Mouse (Mus musculus) hindlimb bud, embryonic 11.5 days (tissue): ENCODE results near the gene Olfr646.

ENCODE experiments used
- DNase-seq: peaks from one replicate; pipeline ENCODE4 v3.0.0-alpha.2; 2012; ENCODE audit warnings: low read depth, low spot score; ENCODE audit errors: extremely low spot score

Gene Olfr646

DNA sequence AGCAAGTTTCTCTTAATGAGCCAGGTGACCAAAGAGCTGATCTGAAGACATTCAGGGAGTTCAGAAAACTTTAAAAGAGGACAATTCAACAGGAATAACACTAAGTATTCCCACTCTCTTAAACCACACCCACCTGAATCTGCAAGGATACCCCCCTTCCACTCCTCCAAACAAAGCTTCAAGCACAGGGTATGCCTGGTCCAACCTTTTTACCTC lies at the start of gene Olfr646:
TSS of gene Olfr646 (plus strand) at position 117 of the 216 bp plus-strand sequence.
- DNase-seq = no peak

DNA sequence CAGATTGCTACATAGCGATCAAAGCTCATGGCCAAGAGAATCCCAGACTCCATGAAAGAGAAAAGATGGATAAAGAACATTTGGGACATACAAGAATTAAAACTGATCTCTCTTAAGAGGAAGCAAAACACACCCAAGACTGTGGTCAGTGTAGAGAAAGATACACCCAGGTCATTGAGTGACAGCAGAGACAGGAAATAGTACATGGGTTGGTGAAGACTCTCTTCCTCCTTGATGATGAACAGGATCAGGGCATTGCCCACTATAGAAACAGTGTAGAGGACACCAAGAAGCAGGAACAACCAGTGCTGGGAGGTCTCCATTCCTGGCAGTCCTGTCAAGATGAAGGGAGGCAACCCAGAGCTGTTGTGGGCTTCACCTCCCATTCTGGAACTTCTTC lies 45.5 kb upstream of the Olfr646 start:
- no peak for DNase-seq

DNA sequence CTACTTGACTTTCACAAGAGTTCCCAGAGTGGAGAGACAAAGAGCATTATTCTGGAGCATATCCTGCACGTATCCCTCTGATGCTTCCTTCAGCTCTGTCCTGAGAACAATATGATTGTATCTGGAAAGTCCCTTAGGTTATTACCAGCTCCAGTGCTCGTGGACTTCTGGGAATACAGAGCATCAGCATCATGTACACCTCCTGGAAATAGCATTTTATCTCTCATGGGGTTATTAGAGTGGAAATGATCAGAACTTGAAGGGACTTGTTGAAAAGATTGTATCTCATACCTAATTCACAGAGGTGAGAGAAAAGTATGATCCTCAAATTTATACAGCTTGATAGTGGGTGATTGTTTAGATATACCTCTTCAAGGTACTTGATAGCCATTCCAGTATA lies 43.3 kb upstream of the Olfr646 start, which contains the start of gene 4930516K23Rik:
TSS of gene 4930516K23Rik (minus strand) at position 101 of the 400 bp plus-strand sequence.
- no peak for DNase-seq

DNA sequence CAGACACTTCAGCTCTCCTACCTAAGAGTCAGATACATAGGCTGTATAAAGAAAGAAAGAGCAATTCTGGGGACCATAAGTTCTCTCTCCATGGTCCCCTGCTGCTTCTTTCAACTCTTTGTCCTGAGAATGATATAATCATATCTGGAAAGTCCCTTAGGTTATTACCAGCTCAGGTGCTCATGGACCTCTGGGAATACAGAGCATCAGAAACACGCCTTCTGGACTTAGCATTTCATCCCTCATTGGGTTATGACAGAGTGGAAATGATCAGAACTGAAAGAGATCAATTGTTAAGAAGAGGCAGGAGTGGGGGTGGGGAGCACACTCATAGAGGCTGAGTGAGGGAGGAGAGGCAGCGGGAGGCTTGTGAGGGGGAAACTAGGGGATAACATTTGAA lies 32.9 kb upstream of the Olfr646 start, which contains the start of gene Olfr644:
TSS of gene Olfr644 (minus strand) at position 101 of the 400 bp plus-strand sequence.
- DNase-seq = no peak

DNA sequence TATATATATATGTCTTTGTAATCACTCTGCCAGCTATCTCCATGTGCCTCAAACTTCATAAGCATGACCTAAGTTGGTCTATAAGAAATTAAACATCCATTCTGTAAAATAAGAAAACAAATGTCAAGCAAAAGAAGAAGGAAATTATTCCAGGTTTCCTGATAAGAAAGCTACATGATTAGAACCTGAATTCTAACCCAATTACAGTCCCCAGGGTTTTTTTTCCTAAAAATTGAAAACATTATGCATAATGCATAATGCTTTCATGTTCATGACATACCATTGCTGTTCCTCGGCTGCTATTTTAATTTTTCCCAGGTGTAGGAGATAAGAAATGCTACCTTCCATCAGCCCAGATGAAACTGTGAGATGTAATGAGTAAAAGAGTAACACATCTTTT lies 19.3 kb upstream of the Olfr646 start, which contains the start of gene Olfr645:
TSS of gene Olfr645 (minus strand) at position 101 of the 400 bp plus-strand sequence.
- DNase-seq = no peak

DNA sequence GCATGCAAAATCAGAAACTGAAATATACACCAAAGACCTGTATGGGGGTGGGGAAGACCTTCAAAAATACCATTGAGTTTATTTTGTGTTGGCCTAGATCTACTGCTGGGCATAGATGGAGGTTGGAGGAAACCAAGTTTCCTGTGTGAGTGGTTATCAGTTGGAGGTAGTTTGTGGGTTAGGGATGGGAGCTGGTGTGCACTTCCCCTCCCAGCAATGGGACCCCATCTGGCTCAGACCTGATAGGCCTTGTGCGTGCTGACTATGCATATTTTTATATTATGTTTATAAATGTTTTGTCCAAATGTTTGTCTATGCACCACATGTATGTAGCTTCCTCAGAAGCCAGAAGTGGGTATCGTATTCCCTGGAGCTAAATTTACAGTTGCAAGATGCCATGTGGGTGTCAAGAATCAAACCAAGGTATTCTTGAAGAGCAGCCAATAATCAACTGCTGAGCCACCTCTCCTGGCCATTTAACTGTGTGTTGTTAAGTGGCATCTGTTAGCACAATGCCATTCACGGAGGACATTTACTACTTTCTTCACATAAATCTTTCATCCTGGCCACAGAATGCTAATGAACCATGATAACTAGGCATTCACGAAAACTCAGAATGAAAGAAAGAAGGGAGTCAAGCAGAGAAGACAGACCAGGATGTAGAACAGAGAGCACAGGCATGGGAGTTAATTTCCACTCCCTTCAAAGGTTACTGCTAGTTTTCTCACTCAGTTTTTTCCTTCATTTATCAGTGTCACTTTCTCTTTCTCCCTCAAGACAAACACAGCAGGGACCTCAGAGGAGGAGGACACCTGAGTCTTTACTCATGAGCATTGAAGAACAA lies 538 bp upstream of the Olfr646 start:
- no peak for DNase-seq

DNA sequence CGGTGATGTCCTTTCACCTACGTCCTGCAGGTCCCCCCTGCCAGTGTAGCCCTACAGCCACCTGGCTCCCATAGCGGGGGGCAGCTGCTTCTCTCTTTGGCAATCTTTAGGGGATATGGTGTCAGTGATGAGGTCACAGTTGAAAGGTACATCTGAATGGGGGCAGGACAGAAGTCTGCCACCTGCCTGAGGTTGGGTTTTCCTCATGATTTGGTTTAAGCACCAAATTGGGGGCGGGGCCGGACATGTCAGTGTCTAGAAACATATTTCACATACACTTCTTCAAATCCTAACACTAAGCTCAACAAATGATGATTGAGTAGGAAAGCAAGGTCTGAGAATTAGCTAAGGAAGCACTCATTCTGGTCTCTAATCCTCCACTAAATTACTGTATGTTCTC lies 25.1 kb downstream of the Olfr646 start, which contains the start of gene Ubqln5:
TSS of gene Ubqln5 (minus strand) at position 101 of the 400 bp plus-strand sequence.
- no peak for DNase-seq

DNA sequence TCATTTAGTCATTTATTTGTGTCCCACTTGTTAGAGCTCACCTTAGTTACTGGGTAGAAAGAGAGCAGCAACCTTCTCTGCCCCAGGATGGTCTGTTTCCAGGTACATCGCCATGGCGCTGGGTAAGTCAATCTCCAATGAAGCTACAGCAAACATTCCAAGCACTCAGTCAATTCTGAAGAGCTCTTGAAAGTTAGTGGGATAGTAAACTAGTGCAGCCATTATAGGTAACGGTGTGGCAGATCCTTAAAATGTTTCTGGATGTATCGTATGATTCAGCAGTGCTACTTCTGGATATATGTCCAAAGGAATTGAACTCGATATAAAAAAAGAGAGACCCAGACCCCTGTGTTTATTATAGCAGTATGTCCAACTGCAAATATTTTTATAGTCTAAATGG lies 32.6 kb downstream of the Olfr646 start, which contains the start of gene Olfr643:
TSS of gene Olfr643 (minus strand) at position 101 of the 400 bp plus-strand sequence.
- no peak for DNase-seq

DNA sequence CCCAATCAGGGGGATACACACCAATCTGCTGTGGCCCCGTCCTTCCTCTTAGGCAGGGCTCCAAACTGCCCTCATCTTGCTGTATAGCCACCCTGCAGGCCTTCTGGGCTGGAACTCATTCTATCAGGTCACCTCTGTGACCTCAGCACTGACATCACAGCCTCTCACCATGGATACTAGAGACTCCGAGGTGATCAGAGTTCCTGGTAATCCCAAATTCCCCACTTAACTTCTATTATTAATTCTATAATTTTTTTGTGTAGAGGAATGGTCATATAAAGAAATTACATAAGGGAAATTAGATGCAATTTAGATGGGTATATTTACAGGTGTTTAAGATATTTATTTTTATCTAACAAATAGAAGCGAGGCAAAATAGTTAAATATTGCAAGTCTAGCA lies 38.5 kb downstream of the Olfr646 start, which contains the start of gene Ubqln3:
TSS of gene Ubqln3 (minus strand) at position 101 of the 400 bp plus-strand sequence.
- no peak for DNase-seq

DNA sequence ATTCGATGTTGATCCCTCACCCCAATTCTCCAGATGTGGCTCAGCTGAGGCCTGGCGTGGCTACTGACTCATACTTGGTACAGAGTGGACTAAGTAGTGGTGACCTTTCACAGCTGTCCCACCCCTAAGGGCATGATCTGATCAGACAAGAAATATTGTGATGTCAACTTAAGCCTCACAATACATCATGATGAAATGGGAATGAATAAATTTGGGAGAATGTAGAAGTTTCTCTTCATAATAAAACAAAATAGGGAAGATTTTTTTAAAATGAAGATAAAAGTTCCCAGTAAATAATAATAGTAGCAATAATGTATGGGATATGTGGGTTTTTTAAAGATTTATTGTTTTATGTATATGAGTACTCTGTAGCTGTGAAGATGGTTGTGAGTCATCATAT lies 45.8 kb downstream of the Olfr646 start, which contains the start of gene Ubqlnl:
TSS of gene Ubqlnl (minus strand) at position 101 of the 400 bp plus-strand sequence.
- no peak for DNase-seq
